Mouse (Mus musculus) MEL (cell line): ENCODE measurements around the gene Tmem109. TPM values are rescaled to one million over a fixed set of nuclear protein-coding genes. Genes with fewer than 3 reads are reported as not detected.
A peak's percentile ranks its signal among the peaks of the same experiment; 100 is the strongest.

Experiments used
- DNase-seq: peaks from one replicate; pipeline ENCODE4 v3.0.0; 2011; ENCODE audit warnings: low read depth, low spot score
- H3K27ac ChIP-seq: 2 replicates; pipeline ENCODE4 v1.5.1; 2012; ENCODE audit warnings: low read depth, mild to moderate bottlenecking, control low read depth, low read length, moderate library complexity; ENCODE audit not compliant: control insufficient read depth
- H3K27me3 ChIP-seq, 2 experiments: fragments of 150-350 bp in 1 of 2; sonication (generic) in 1 of 2; 2 replicates each; pipeline ENCODE4 v1.6.1; 2012; ENCODE audit warnings: low read length in 2 of 2, mild to moderate bottlenecking in 2 of 2, improper control_type of control experiment in 1 of 2, moderate library complexity in 1 of 2; ENCODE audit not compliant: insufficient read depth in 2 of 2, control insufficient read depth in 1 of 2
- H3K36me3 ChIP-seq, 2 experiments: 2 replicates each; pipeline ENCODE4 v1.6.1; 2012 to 2014; ENCODE audit warnings: low read length in 2 of 2, improper control_type of control experiment in 1 of 2, inconsistent platforms in 1 of 2, mild to moderate bottlenecking in 1 of 2; ENCODE audit not compliant: insufficient read depth in 2 of 2, control insufficient read depth in 1 of 2
- H3K4me1 ChIP-seq, 2 experiments: fragments of 150-350 bp in 1 of 2; sonication (generic) in 1 of 2; 2 replicates each; pipeline ENCODE4 v1.6.1; 2012; ENCODE audit warnings: low read length in 2 of 2, improper control_type of control experiment in 1 of 2, mild to moderate bottlenecking in 1 of 2; ENCODE audit not compliant: insufficient read depth in 2 of 2, control insufficient read depth in 1 of 2
- H3K4me3 ChIP-seq, 2 experiments: fragments of 150-350 bp in 1 of 2; sonication (generic) in 1 of 2; 2 replicates each; pipeline ENCODE4 v1.5.1; 2012; ENCODE audit warnings: low read depth in 2 of 2, low read length in 2 of 2, mild to moderate bottlenecking in 2 of 2, moderate library complexity in 2 of 2, control low read depth in 1 of 2, improper control_type of control experiment in 1 of 2; ENCODE audit not compliant: control insufficient read depth in 1 of 2, insufficient read depth in 1 of 2
- H3K79me2 ChIP-seq: 2 replicates; pipeline ENCODE4 v1.6.1; 2012; ENCODE audit warnings: mild to moderate bottlenecking, low read length, moderate library complexity; ENCODE audit not compliant: control insufficient read depth, poor library complexity, insufficient read depth
- H3K9ac ChIP-seq: 2 replicates; pipeline ENCODE4 v1.6.1; 2012; ENCODE audit warnings: low read depth, mild to moderate bottlenecking, control low read depth, low read length, moderate library complexity; ENCODE audit not compliant: control insufficient read depth, poor library complexity, severe bottlenecking
- H3K9me3 ChIP-seq: fragments of 150-350 bp; sonication (generic); replicated peaks from 2 replicates; pipeline ENCODE4 v1.6.1; 2012; ENCODE audit warnings: mild to moderate bottlenecking, low read length, improper control_type of control experiment, moderate library complexity; ENCODE audit not compliant: insufficient read depth
- BHLHE40 ChIP-seq: IDR thresholded peaks from 2 replicates; pipeline ENCODE4 v1.6.1; 2012; ENCODE audit warnings: low read depth, mild to moderate bottlenecking, inconsistent platforms, low read length, improper control_type of control experiment, borderline replicate concordance
- ELF1 ChIP-seq: IDR thresholded peaks from 2 replicates; pipeline ENCODE4 v1.6.1; 2014; ENCODE audit warnings: low read depth, mild to moderate bottlenecking, inconsistent platforms, low read length, improper control_type of control experiment, moderate library complexity
- ETS1 ChIP-seq: IDR thresholded peaks from 2 replicates; pipeline ENCODE4 v1.6.1; 2012; ENCODE audit warnings: low read depth, mild to moderate bottlenecking, inconsistent platforms, low read length, improper control_type of control experiment, moderate library complexity
- GATA1 ChIP-seq: IDR thresholded peaks from 2 replicates; pipeline ENCODE4 v1.6.1; 2011; ENCODE audit warnings: low read depth, low read length, improper control_type of control experiment
- HCFC1 ChIP-seq: IDR thresholded peaks from 2 replicates; pipeline ENCODE4 v1.6.1; 2012; ENCODE audit warnings: low read depth, mild to moderate bottlenecking, inconsistent platforms, low read length, improper control_type of control experiment, moderate library complexity
- KAT2A ChIP-seq: conservative IDR thresholded peaks from 2 replicates; pipeline ENCODE4 v1.6.1; 2012; ENCODE audit warnings: low read depth, low read length, improper control_type of control experiment, inconsistent platforms
- MYB ChIP-seq: IDR thresholded peaks from 2 replicates; pipeline ENCODE4 v1.6.1; 2011; ENCODE audit warnings: mild to moderate bottlenecking, low read depth, low read length, improper control_type of control experiment
- MYC ChIP-seq: IDR thresholded peaks from 2 replicates; pipeline ENCODE4 v1.6.1; 2011; ENCODE audit warnings: low read depth, mild to moderate bottlenecking, low read length, improper control_type of control experiment, moderate library complexity
- POLR2A ChIP-seq, 2 experiments: IDR thresholded peaks; 2 replicates each; pipeline ENCODE4 v1.6.1; 2011 to 2012; ENCODE audit warnings: low read length in 2 of 2, mild to moderate bottlenecking in 2 of 2, control low read depth in 1 of 2, improper control_type of control experiment in 1 of 2, low read depth in 1 of 2, moderate library complexity in 1 of 2; ENCODE audit not compliant: control insufficient read depth in 1 of 2, insufficient read depth in 1 of 2, poor library complexity in 1 of 2
- POLR2AphosphoS5 ChIP-seq: IDR thresholded peaks from 2 replicates; pipeline ENCODE4 v1.6.1; 2012; ENCODE audit warnings: low read depth, borderline replicate concordance, mild to moderate bottlenecking, inconsistent platforms, low read length, moderate library complexity, mixed read lengths
- TAL1 ChIP-seq: IDR thresholded peaks from 2 replicates; pipeline ENCODE4 v1.6.1; 2012; ENCODE audit warnings: mild to moderate bottlenecking, inconsistent platforms, low read length, moderate library complexity, mixed read lengths
- TBP ChIP-seq: IDR thresholded peaks from 2 replicates; pipeline ENCODE4 v1.8.0; 2011; ENCODE audit warnings: low read depth, low read length, improper control_type of control experiment
- TCF12 ChIP-seq: IDR thresholded peaks from 2 replicates; pipeline ENCODE4 v1.6.1; 2014; ENCODE audit warnings: low read depth, mild to moderate bottlenecking, inconsistent platforms, low read length, improper control_type of control experiment, moderate library complexity
- USF1 ChIP-seq: IDR thresholded peaks from 2 replicates; pipeline ENCODE4 v1.6.1; 2014; ENCODE audit warnings: low read depth, mild to moderate bottlenecking, inconsistent platforms, low read length, improper control_type of control experiment, moderate library complexity
- ZMIZ1 ChIP-seq: IDR thresholded peaks from 2 replicates; pipeline ENCODE4 v1.6.1; 2012; ENCODE audit warnings: low read depth, mild to moderate bottlenecking, inconsistent platforms, low read length, improper control_type of control experiment, moderate library complexity
- ZNF384 ChIP-seq: IDR thresholded peaks from 2 replicates; pipeline ENCODE4 v1.6.1; 2012; ENCODE audit warnings: low read depth, mild to moderate bottlenecking, inconsistent platforms, low read length, improper control_type of control experiment
- polyA plus RNA-seq, 2 experiments: library from polyadenylated mRNA; stranded (reverse) in 1 of 2; unstranded in 1 of 2; fragments of >175 nt in 1 of 2; fragments of >200 nt in 1 of 2; gene quantifications; 2 replicates each; pipeline versions ENCODE4 v1.2.1 to v1.2.4; 2012; ENCODE audit warnings: low replicate concordance in 2 of 2, low read depth in 1 of 2; ENCODE audit not compliant: insufficient read length in 2 of 2, insufficient read depth in 1 of 2, missing spikeins in 1 of 2
- total RNA-seq: library from RNA; depleted of rRNA; stranded (reverse); fragments of 300-350 nt; gene quantifications from 2 replicates; pipeline ENCODE4 v1.2.3, GENCODE M21; 2012

The Tmem109 gene
- total and polyA plus RNA-seq, 3 experiments: 30.4 to 42.4 TPM; not detected in 1

GRCm38 (mm10) chr19:10930641-10931040 lies 48.8 kb upstream of the Tmem109 start:
- no peak overlapping the region for H3K27ac ChIP-seq
- no peak overlapping the region for H3K4me3 ChIP-seq
- DNase-seq: no peak
- no peaks in the 10 kb centered on the region for H3K9me3 ChIP-seq
- H3K79me2 ChIP-seq: no peaks in the 10 kb centered on the region
- H3K36me3 ChIP-seq: no peaks in the 10 kb centered on the region
- TF ChIP-seq POLR2AphosphoS5 (no peak), ELF1 (no peak), MYB (no peak), KAT2A (no peak), POLR2A (IDR thresholded peaks at IDR 0.05; ENCODE audit: control insufficient read depth in 1 of 2, insufficient read depth in 1 of 2, low read depth in 1 of 2, low read length in 2 of 2, poor library complexity in 1 of 2) (no peak), HCFC1 (no peak), TAL1 (no peak), TBP (no peak), MYC (no peak), GATA1 (no peak), BHLHE40 (no peak), ZNF384 (no peak), TCF12 (no peak), ETS1 (no peak)
- TF ChIP-seq, all 39 proteins: peak for 0
- Histone ChIP-seq H3K27me3 (peaks cover 2 to 4% of the 10 kb centered on the region in 2 experiments; a peak in 3 of 4 replicates), H3K4me1 (peaks cover 0 to 10% of the 10 kb centered on the region in 2 experiments; a peak in 1 of 4 replicates), H3K9ac (no peak overlapping the region)

- Histone ChIP-seq H3K27me3 (peaks cover 2 to 7% of the 10 kb centered on the region in 2 experiments), H3K4me3 (no peak overlapping the region), H3K36me3 (no peaks in the 10 kb centered on the region), H3K9ac (no peak overlapping the region), H3K4me1 (peaks cover 0 to 2% of the 10 kb centered on the region in 2 experiments; a peak in 1 of 4 replicates), H3K9me3 (no peaks in the 10 kb centered on the region), H3K27ac (no peak overlapping the region), H3K79me2 (no peaks in the 10 kb centered on the region)
- DNase-seq: no peak
- TF ChIP-seq USF1: peak; percentile 40; the same call in 1 of the 2 replicates
- TF ChIP-seq ZMIZ1: no peak
- peak; percentile 47 for TF ChIP-seq ZNF384
- no peak for TF ChIP-seq ETS1
Measured at GRCm38 (mm10) chr19:10926666-10927065, 44.9 kb upstream of the Tmem109 start.
